Mouse (Mus musculus): Measurements from ENCODE around the gene Cd2bp2. TPM values are rescaled to one million over a fixed set of nuclear protein-coding genes. Genes with fewer than 3 reads are reported as not detected.

Cd2bp2 gene
- polyA plus RNA-seq, 1 experiment from 2014 or later: 73.3 TPM

- no peak for ATAC-seq (ENCODE audit: insufficient number of reproducible peaks, insufficient read depth, low FRiP score, low TSS enrichment, low read depth)
- Histone ChIP-seq H3K4me2 (peak overlapping the region; percentile 64), H3K4me1 (peaks cover 15% of the 10 kb centered on the region), H3K9me3 (no peaks in the 10 kb centered on the region), H3K27me3 (peaks cover 9% of the 10 kb centered on the region; the same call in 1 of the 2 replicates), H3K36me3 (no peaks in the 10 kb centered on the region), H3K27ac (no peak overlapping the region), H3K9ac (peak overlapping the region; percentile 67), H3K4me3 (peak overlapping the region; percentile 42)
- WGBS: 22% methylated on average over 33 of the region's 33 CpGs
Observed at GRCm38 (mm10) chr7:127214981-127215871, 19.4 kb upstream of the Cd2bp2 start.

- Histone ChIP-seq H3K36me3 (no peaks in the 10 kb centered on the region), H3K4me3 (peak overlapping the region; percentile 42), H3K27me3 (peaks cover 9% of the 10 kb centered on the region; the same call in 1 of the 2 replicates), H3K9ac (peak overlapping the region; percentile 67), H3K4me2 (peak overlapping the region; percentile 64), H3K9me3 (no peaks in the 10 kb centered on the region), H3K4me1 (peaks cover 15% of the 10 kb centered on the region), H3K27ac (no peak overlapping the region)
- ATAC-seq (ENCODE audit: insufficient number of reproducible peaks, insufficient read depth, low FRiP score, low TSS enrichment, low read depth): no peak
- WGBS: 28% methylated on average over 21 of the region's 21 CpGs
Observed at GRCm38 (mm10) chr7:127214521-127214920, 18.7 kb upstream of the Cd2bp2 start.

- H3K4me1 ChIP-seq: peaks cover 15% of the 10 kb centered on the region
- no peak overlapping the region for H3K9ac ChIP-seq
- H3K4me3 ChIP-seq: peak overlapping the region; percentile 42; the same call in 1 of the 2 replicates
- WGBS: 51% methylated on average over 12 of the region's 12 CpGs
- H3K36me3 ChIP-seq: no peaks in the 10 kb centered on the region
- H3K4me2 ChIP-seq: peak overlapping the region; percentile 64
- no peak for ATAC-seq (ENCODE audit: insufficient number of reproducible peaks, insufficient read depth, low FRiP score, low TSS enrichment, low read depth)
- no peak overlapping the region for H3K27ac ChIP-seq
- H3K9me3 ChIP-seq: no peaks in the 10 kb centered on the region
- peaks cover 9% of the 10 kb centered on the region; the same call in 1 of the 2 replicates for H3K27me3 ChIP-seq
Observed at GRCm38 (mm10) chr7:127213930-127214329, 18.1 kb upstream of the Cd2bp2 start.

GRCm38 (mm10) chr7:127213485-127213884, 17.6 kb upstream of the Cd2bp2 start:
- H3K27ac ChIP-seq: no peak overlapping the region
- peaks cover 15% of the 10 kb centered on the region for H3K4me1 ChIP-seq
- H3K27me3 ChIP-seq: peaks cover 9% of the 10 kb centered on the region; the same call in 1 of the 2 replicates
- H3K9me3 ChIP-seq: no peaks in the 10 kb centered on the region
- no peak overlapping the region for H3K4me2 ChIP-seq
- H3K36me3 ChIP-seq: no peaks in the 10 kb centered on the region
- H3K4me3 ChIP-seq: no peak overlapping the region
- 42% methylated on average over 7 of the region's 7 CpGs for whole genome bisulfite sequencing
- H3K9ac ChIP-seq: no peak overlapping the region
- no peak for ATAC-seq (ENCODE audit: insufficient number of reproducible peaks, insufficient read depth, low FRiP score, low TSS enrichment, low read depth)

GRCm38 (mm10) chr7:127212432-127213250, 16.8 kb upstream of the Cd2bp2 start:
- Histone ChIP-seq H3K4me2 (no peak overlapping the region), H3K4me3 (no peak overlapping the region), H3K27ac (no peak overlapping the region), H3K27me3 (peaks cover 9% of the 10 kb centered on the region; the same call in 1 of the 2 replicates), H3K36me3 (no peaks in the 10 kb centered on the region), H3K9me3 (no peaks in the 10 kb centered on the region), H3K4me1 (peaks cover 15% of the 10 kb centered on the region), H3K9ac (no peak overlapping the region)
- 86% methylated on average over 12 of the region's 12 CpGs for WGBS
- no peak for ATAC-seq (ENCODE audit: insufficient number of reproducible peaks, insufficient read depth, low FRiP score, low TSS enrichment, low read depth)

GRCm38 (mm10) chr7:127211014-127211745, 15.3 kb upstream of the Cd2bp2 start:
- Histone ChIP-seq H3K4me3 (no peak overlapping the region), H3K36me3 (no peaks in the 10 kb centered on the region), H3K4me1 (peaks cover 23% of the 10 kb centered on the region), H3K9me3 (no peaks in the 10 kb centered on the region), H3K4me2 (no peak overlapping the region), H3K27ac (no peak overlapping the region), H3K27me3 (peaks cover 9% of the 10 kb centered on the region; the same call in 1 of the 2 replicates), H3K9ac (0 out of 2 replicates have a peak overlapping the region, but pooled peaks have one; percentile 49)
- 59% methylated on average over 5 of the region's 5 CpGs for WGBS
- ATAC-seq (ENCODE audit: insufficient number of reproducible peaks, insufficient read depth, low FRiP score, low TSS enrichment, low read depth): no peak

- peaks cover 9% of the 10 kb centered on the region; the same call in 1 of the 2 replicates for H3K27me3 ChIP-seq
- no peak for ATAC-seq (ENCODE audit: insufficient number of reproducible peaks, insufficient read depth, low FRiP score, low TSS enrichment, low read depth)
- 84% methylated on average over 4 of the region's 4 CpGs for WGBS
- no peak overlapping the region for H3K9ac ChIP-seq
- no peak overlapping the region for H3K4me2 ChIP-seq
- H3K4me3 ChIP-seq: no peak overlapping the region
- H3K4me1 ChIP-seq: peaks cover 23% of the 10 kb centered on the region
- H3K36me3 ChIP-seq: peaks cover 1% of the 10 kb centered on the region
- no peak overlapping the region for H3K27ac ChIP-seq
- no peaks in the 10 kb centered on the region for H3K9me3 ChIP-seq
Observed at GRCm38 (mm10) chr7:127210266-127210665, 14.4 kb upstream of the Cd2bp2 start.

- H3K27me3 ChIP-seq: peaks cover 9% of the 10 kb centered on the region; the same call in 1 of the 2 replicates
- H3K9me3 ChIP-seq: no peaks in the 10 kb centered on the region
- H3K27ac ChIP-seq: peak overlapping the region; percentile 90; the same call in 1 of the 2 replicates
- ATAC-seq (ENCODE audit: insufficient number of reproducible peaks, insufficient read depth, low FRiP score, low TSS enrichment, low read depth): no peak
- no peak overlapping the region for H3K9ac ChIP-seq
- peaks cover 23% of the 10 kb centered on the region for H3K4me1 ChIP-seq
- WGBS: 81% methylated on average over 5 of the region's 5 CpGs
- peaks cover 6% of the 10 kb centered on the region for H3K36me3 ChIP-seq
- peak overlapping the region; percentile 68 for H3K4me2 ChIP-seq
- no peak overlapping the region for H3K4me3 ChIP-seq
Observed at GRCm38 (mm10) chr7:127209851-127210250, 14.0 kb upstream of the Cd2bp2 start.

- WGBS: under 1% methylated on average over 41 of the region's 44 CpGs
- peak within 1 kb of the TSS; percentile 97 for H3K4me2 ChIP-seq
- H3K4me3 ChIP-seq: peak within 1 kb of the TSS; percentile 96
- peak within 1 kb of the TSS; percentile 98 for H3K9ac ChIP-seq
- peaks cover 6% of the 10 kb centered on the region for H3K36me3 ChIP-seq
- peaks cover 4% of the 10 kb centered on the region; the same call in 1 of the 2 replicates for H3K27me3 ChIP-seq
- ATAC-seq (ENCODE audit: insufficient number of reproducible peaks, insufficient read depth, low FRiP score, low TSS enrichment, low read depth): peak; percentile 93
- peak within 1 kb of the TSS; percentile 90 for H3K27ac ChIP-seq
- peaks cover 19% of the 10 kb centered on the region for H3K4me1 ChIP-seq
- H3K9me3 ChIP-seq: no peaks in the 10 kb centered on the region
Observed at GRCm38 (mm10) chr7:127208553-127209438, 12.9 kb upstream of the Cd2bp2 start, which contains the start of gene Mylpf. Gene Mylpf, plus strand, starts transcription at chr7:127208890.

GRCm38 (mm10) chr7:127208295-127208552, 12.4 kb upstream of the Cd2bp2 start, which contains the start of gene Tbc1d10b:
Gene Tbc1d10b, minus strand, starts transcription at chr7:127208468.
- Histone ChIP-seq H3K9ac (peak within 1 kb of the TSS; percentile 98), H3K4me3 (peak within 1 kb of the TSS; percentile 96), H3K27ac (peak within 1 kb of the TSS; percentile 90), H3K36me3 (peaks cover 11% of the 10 kb centered on the region), H3K4me1 (peaks cover 19% of the 10 kb centered on the region), H3K27me3 (no peaks in the 10 kb centered on the region), H3K9me3 (no peaks in the 10 kb centered on the region), H3K4me2 (peak within 1 kb of the TSS; percentile 97)
- WGBS: 0% methylated on average over 31 of the region's 44 CpGs
- no peak; the same call in 1 of the 2 replicates for ATAC-seq (ENCODE audit: insufficient number of reproducible peaks, insufficient read depth, low FRiP score, low TSS enrichment, low read depth)

Measured in embryonic facial prominence, embryonic 13.5 days (tissue).